Mouse (Mus musculus) heart, adult 11 months (tissue): Measurements from ENCODE around the gene Gm10256.
"Not testable (repeated sequence)": the region's sequence is repeated elsewhere in the genome, so short reads cannot be mapped to it uniquely, and the experiment has no call there.

Source experiments
- DNase-seq: peaks from one replicate; pipeline ENCODE4 v3.0.0; 2022

The Gm10256 gene

GRCm38 (mm10) chrY:2830380-2830779 lies at the start of gene Gm10256, which contains the start of gene Rbmy:
TSS of gene Gm10256 (plus strand) at chrY:2830699.
TSS of gene Rbmy (plus strand) at chrY:2830680.
- not testable (repeated sequence) for DNase-seq

- DNase-seq, result not testable (repeated sequence)
These were observed 34.4 kb upstream of the Gm10256 start, which contains the start of gene Gm4064 for GRCm38 (mm10) chrY:2796105-2796504. TSS of gene Gm4064 (minus strand) at chrY:2796205.

- DNase-seq, result not testable (repeated sequence)
These were observed 70.2 kb downstream of the Gm10256 start, which contains the start of gene Gm10352 for GRCm38 (mm10) chrY:2900689-2901088. TSS of gene Gm10352 (plus strand) at chrY:2900989.
